Mouse (Mus musculus) heart, adult 2 months (tissue): ENCODE data around the gene Kpna7.

Experiments used
- CTCF ChIP-seq: fragments of 200-600 bp; IDR thresholded peaks from 2 replicates; pipeline ENCODE4 v1.8.1; 2022; ENCODE audit warnings: antibody characterized with exemption, mild to moderate bottlenecking, moderate library complexity
- EP300 ChIP-seq: fragments of 200-500 bp; IDR thresholded peaks from 2 replicates; pipeline ENCODE4 v1.6.1; 2011; ENCODE audit warnings: low read depth, low read length, control low read depth; ENCODE audit not compliant: insufficient read depth
- POLR2A ChIP-seq: fragments of 200-500 bp; IDR thresholded peaks from 2 replicates; pipeline ENCODE4 v1.6.1; 2011; ENCODE audit warnings: mild to moderate bottlenecking, low read depth, low read length, control low read depth; ENCODE audit not compliant: insufficient read depth

- TF ChIP-seq POLR2A (no peak), EP300 (no peak), CTCF (no peak)
Observed at GRCm38 (mm10) chr5:144964465-144964864, 119.4 kb downstream of the Kpna7 start.
